Mouse (Mus musculus) kidney, adult 2 months (tissue): Measurements from ENCODE around the gene Olfr1012.

Source experiments
- CTCF ChIP-seq: fragments of 200-500 bp; conservative IDR thresholded peaks from 2 replicates; pipeline ENCODE4 v1.5.1; 2011; ENCODE audit warnings: low read depth, mild to moderate bottlenecking, control low read depth, low read length, moderate library complexity, mixed read lengths; ENCODE audit not compliant: insufficient read depth, insufficient read length
- POLR2A ChIP-seq: fragments of 200-500 bp; IDR thresholded peaks from one replicate; pipeline ENCODE4 v1.6.1; 2011; ENCODE audit warnings: low read depth, low read length, control low read depth

DNA sequence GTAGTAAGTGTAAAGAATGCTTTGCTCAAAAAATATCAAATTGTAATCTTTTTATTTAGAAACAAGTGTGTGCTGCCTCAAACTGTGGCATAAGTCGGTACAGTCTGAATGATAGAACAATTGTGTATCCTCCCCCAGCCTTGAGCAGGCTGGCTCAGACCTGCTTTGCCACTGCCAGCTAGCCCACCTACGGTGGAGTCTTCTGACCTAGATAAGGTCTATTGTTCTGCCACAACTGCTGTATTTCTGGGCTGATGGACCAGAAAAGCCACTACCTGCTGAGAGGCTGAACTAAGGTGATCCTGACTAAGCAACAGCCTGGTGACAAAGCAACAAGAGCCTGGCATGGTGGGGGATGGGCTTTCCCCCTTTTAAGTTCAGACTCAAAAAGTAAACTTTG is 29.8 kb upstream of the Olfr1012 start:
- TF ChIP-seq CTCF, result no peak
- no peak for TF ChIP-seq POLR2A
